Mouse (Mus musculus) heart, adult 2 months (tissue): ENCODE measurements around the gene Hs3st4. TPM values are rescaled to one million over a fixed set of nuclear protein-coding genes. Genes with fewer than 3 reads are reported as not detected.

Source experiments
- DNase-seq, 2 experiments: peaks; one replicate each; pipeline ENCODE4 v3.0.0; 2021
- H3K27ac ChIP-seq: fragments of 200-600 bp; 2 replicates; pipeline ENCODE4 v1.8.1; 2022
- H3K27me3 ChIP-seq: fragments of 200-500 bp; 2 replicates; pipeline ENCODE4 v1.6.1; 2012; ENCODE audit warnings: mild to moderate bottlenecking, low read length, inconsistent platforms, mixed read lengths; ENCODE audit not compliant: control insufficient read depth, insufficient read depth
- H3K36me3 ChIP-seq: fragments of 200-500 bp; 2 replicates; pipeline ENCODE4 v1.6.1; 2012; ENCODE audit warnings: low read length, inconsistent platforms; ENCODE audit not compliant: control insufficient read depth, insufficient read depth
- H3K4me1 ChIP-seq: fragments of 200-500 bp; 2 replicates; pipeline ENCODE4 v1.6.1; 2011; ENCODE audit warnings: low read length; ENCODE audit not compliant: control insufficient read depth, insufficient read depth
- H3K4me3 ChIP-seq: fragments of 200-600 bp; 2 replicates; pipeline ENCODE4 v1.8.1; 2022
- H3K79me2 ChIP-seq: fragments of 200-500 bp; replicated peaks from 2 replicates; pipeline ENCODE4 v1.6.1; 2012; ENCODE audit warnings: mild to moderate bottlenecking, inconsistent platforms, low read length, moderate library complexity, mixed read lengths; ENCODE audit not compliant: control insufficient read depth, insufficient read depth
- H3K9ac ChIP-seq: fragments of 200-500 bp; 2 replicates; pipeline ENCODE4 v1.6.1; 2012; ENCODE audit warnings: low read depth, mild to moderate bottlenecking, control low read depth, inconsistent platforms, low read length, mixed read lengths
- CTCF ChIP-seq: fragments of 200-600 bp; IDR thresholded peaks from 2 replicates; pipeline ENCODE4 v1.8.1; 2022; ENCODE audit warnings: antibody characterized with exemption, mild to moderate bottlenecking, moderate library complexity
- EP300 ChIP-seq: fragments of 200-500 bp; IDR thresholded peaks from 2 replicates; pipeline ENCODE4 v1.6.1; 2011; ENCODE audit warnings: low read depth, low read length, control low read depth; ENCODE audit not compliant: insufficient read depth
- POLR2A ChIP-seq: fragments of 200-500 bp; IDR thresholded peaks from 2 replicates; pipeline ENCODE4 v1.6.1; 2011; ENCODE audit warnings: mild to moderate bottlenecking, low read depth, low read length, control low read depth; ENCODE audit not compliant: insufficient read depth
- WGBS: fragments of 180-500 bp; shearing (Covaris S2); methylation state at CpG from one replicate; pipeline ENCODE4 v1.1.7; 2018; 5-methylcytosine and 5-hydroxymethylcytosine counted together
- intact Hi-C: fragments of 180-260 bp; cut with DNase I; formaldehyde crosslinking; loops from one replicate; pipeline ENCODE4 v1.15.1; 2025
- long read RNA-seq: library from polyadenylated mRNA; stranded (forward); transcript quantifications from one replicate; pipeline ENCODE4 v2.0.0, GENCODE M21; 2021
- polyA plus RNA-seq: library from polyadenylated mRNA; depleted of rRNA; stranded (reverse); fragments of >200 nt; gene quantifications from 2 replicates; pipeline ENCODE4 v1.2.3, GENCODE M21; 2012; rRNA removed
- total RNA-seq, 2 experiments: library from RNA; stranded (reverse); gene quantifications; 2 replicates each; pipeline ENCODE4 v1.2.3; 2021

Gene Hs3st4
- under 1 TPM in 1 of 2 experiments, not detected in 1; 0.13 TPM for total RNA-seq
- 0.06 TPM in 1 of 2 replicates, not detected in the other for polyA plus RNA-seq
- long read RNA-seq: 0 reads

- no peak for TF ChIP-seq POLR2A
- TF ChIP-seq CTCF: no peak
- no peak for TF ChIP-seq EP300
- H3K4me3 ChIP-seq: no peak within 1 kb of the TSS
- no peak within 1 kb of the TSS for H3K9ac ChIP-seq
- H3K27me3 ChIP-seq: peaks cover 7% of the 10 kb centered on the region
- intact Hi-C loops: no loop called here
- no peaks in the 10 kb centered on the region for H3K79me2 ChIP-seq
- no peak within 1 kb of the TSS for H3K27ac ChIP-seq
- WGBS: 2% methylated on average over 63 of the region's 74 CpGs
- no peaks in the 10 kb centered on the region for H3K4me1 ChIP-seq
- H3K36me3 ChIP-seq: no peaks in the 10 kb centered on the region
- peak; percentile 4 to 20 for DNase-seq
These were observed at the start of gene Hs3st4 for GRCm38 (mm10) chr7:123982461-123983038. TSS of gene Hs3st4 (plus strand) at chr7:123982869.

- TF ChIP-seq EP300 (no peak), CTCF (no peak), POLR2A (no peak)
- intact Hi-C loops: no loop called here
- Histone ChIP-seq H3K4me3 (no peak overlapping the region), H3K27ac (no peak overlapping the region), H3K4me1 (no peaks in the 10 kb centered on the region), H3K9ac (no peak overlapping the region), H3K79me2 (no peaks in the 10 kb centered on the region), H3K27me3 (no peaks in the 10 kb centered on the region), H3K36me3 (no peaks in the 10 kb centered on the region)
- 54% methylated on average over 3 of the region's 3 CpGs for WGBS
- no peak for DNase-seq
These were observed 35.8 kb upstream of the Hs3st4 start for GRCm38 (mm10) chr7:123946836-123947235.

DNA sequence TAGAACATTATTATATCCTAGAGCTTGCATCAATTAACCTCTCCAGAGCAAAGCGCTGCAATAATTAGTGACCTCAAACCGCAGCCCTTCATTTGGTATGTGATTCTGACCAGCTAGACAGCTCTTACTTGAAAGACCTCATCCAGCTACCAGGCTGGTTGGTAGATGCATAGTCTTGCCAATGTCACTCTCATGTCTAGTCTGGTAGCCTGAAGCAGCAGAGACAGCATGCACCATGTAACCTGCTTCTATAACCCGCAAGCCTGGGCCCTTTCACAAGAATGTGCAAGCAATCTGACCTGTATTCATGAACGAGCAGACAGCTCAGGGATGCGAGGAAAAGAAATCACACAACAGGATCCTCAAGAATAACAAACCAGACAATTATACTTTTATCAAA is 19.6 kb upstream of the Hs3st4 start:
- Histone ChIP-seq H3K36me3 (no peaks in the 10 kb centered on the region), H3K27me3 (no peaks in the 10 kb centered on the region), H3K27ac (no peak overlapping the region), H3K4me1 (no peaks in the 10 kb centered on the region), H3K4me3 (no peak overlapping the region), H3K79me2 (no peaks in the 10 kb centered on the region), H3K9ac (no peak overlapping the region)
- intact Hi-C loops: no loop called here
- 73% methylated on average over 5 of the region's 5 CpGs for WGBS
- TF ChIP-seq EP300 (no peak), POLR2A (no peak), CTCF (no peak)
- DNase-seq: no peak

DNA sequence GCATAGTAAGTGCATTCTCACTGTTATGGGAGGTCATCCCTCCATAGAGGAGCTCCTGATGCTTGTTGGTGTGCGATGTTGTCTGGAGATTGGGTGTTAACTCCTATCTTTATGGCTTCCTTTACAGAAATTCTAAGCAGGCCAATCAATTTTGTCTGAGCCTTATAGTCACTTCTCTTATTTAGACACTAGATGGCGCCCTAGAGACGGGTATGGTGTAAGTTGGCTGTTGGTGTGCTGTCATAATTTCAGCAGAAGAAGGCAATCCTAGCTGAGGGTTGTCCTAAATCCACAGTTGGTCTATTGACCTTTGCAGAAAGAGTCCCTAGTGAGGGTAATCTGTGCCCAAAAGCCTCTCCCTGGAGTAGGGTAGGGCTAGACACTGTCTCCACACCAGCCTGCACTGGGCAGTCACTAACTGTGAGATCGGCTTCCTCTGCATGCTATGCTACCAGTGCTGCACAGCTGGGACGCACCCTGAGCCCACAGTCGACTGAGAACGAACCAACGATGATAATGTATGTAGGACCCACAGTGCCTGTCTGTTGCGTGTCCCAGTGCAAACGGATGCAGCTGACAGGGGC is 18.0 kb upstream of the Hs3st4 start:
- H3K4me3 ChIP-seq: no peak overlapping the region
- H3K79me2 ChIP-seq: no peaks in the 10 kb centered on the region
- no peaks in the 10 kb centered on the region for H3K36me3 ChIP-seq
- H3K27ac ChIP-seq: no peak overlapping the region
- DNase-seq: no peak
- intact Hi-C loops: no loop called here
- H3K4me1 ChIP-seq: no peaks in the 10 kb centered on the region
- H3K27me3 ChIP-seq: no peaks in the 10 kb centered on the region
- WGBS: 48% methylated on average over 10 of the region's 10 CpGs
- no peak overlapping the region for H3K9ac ChIP-seq
- TF ChIP-seq POLR2A (no peak), CTCF (peak; percentile 64)

GRCm38 (mm10) chr7:123965515-123965914 is 17.2 kb upstream of the Hs3st4 start:
- intact Hi-C loops: no loop called here
- 59% methylated on average over 7 of the region's 7 CpGs for WGBS
- TF ChIP-seq POLR2A: no peak
- no peak for TF ChIP-seq EP300
- TF ChIP-seq CTCF: no peak

GRCm38 (mm10) chr7:123975441-123975840 is 7.2 kb upstream of the Hs3st4 start:
- Histone ChIP-seq H3K9ac (no peak overlapping the region), H3K36me3 (no peaks in the 10 kb centered on the region), H3K27ac (no peak overlapping the region), H3K4me1 (no peaks in the 10 kb centered on the region), H3K79me2 (no peaks in the 10 kb centered on the region), H3K4me3 (no peak overlapping the region), H3K27me3 (no peaks in the 10 kb centered on the region)
- WGBS: 73% methylated on average over 7 of the region's 7 CpGs
- TF ChIP-seq EP300: no peak
- TF ChIP-seq CTCF: no peak
- no peak for TF ChIP-seq POLR2A
- DNase-seq: no peak
- intact Hi-C loops: no loop called here

More at GRCm38 (mm10) chr7:123965515-123965914, 17.2 kb upstream of the Hs3st4 start:
- Histone ChIP-seq H3K4me1 (no peaks in the 10 kb centered on the region), H3K9ac (no peak overlapping the region), H3K27me3 (no peaks in the 10 kb centered on the region), H3K79me2 (no peaks in the 10 kb centered on the region), H3K4me3 (no peak overlapping the region), H3K36me3 (no peaks in the 10 kb centered on the region), H3K27ac (no peak overlapping the region)
- DNase-seq: no peak
